Mouse (Mus musculus): Measurements from ENCODE around the gene Ankrd52. TPM values are rescaled to one million over a fixed set of nuclear protein-coding genes. Genes with fewer than 3 reads are reported as not detected.

Ankrd52 gene
- polyA plus RNA-seq, 1 experiment from 2014 or later: 14.8 TPM

DNA sequence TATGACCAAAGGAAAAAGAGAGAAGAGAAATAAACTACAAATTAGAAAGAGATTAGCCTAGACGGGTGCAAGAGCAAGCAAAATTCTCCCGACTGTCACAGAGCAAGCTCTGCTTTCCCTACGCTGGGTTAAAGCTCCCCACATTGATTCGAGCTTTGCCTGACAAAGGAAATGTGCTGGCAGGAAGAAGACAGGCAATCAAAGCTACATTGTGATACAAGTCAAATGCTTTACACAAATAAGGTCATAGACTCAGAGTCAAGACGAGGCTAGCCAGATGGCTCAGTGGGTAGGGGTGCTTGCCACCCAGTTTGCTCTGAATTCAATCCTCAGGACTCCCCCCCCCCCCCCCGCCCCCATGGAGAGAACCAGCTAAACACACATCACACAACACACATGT, 6.9 kb upstream of the Ankrd52 start:
- Histone ChIP-seq H3K27me3 (no peaks in the 10 kb centered on the region), H3K27ac (no peak overlapping the region), H3K4me1 (replicated peaks) (peaks cover 12% of the 10 kb centered on the region), H3K36me3 (peaks cover 6% of the 10 kb centered on the region), H3K9ac (replicated peaks) (no peak overlapping the region), H3K4me2 (no peak overlapping the region), H3K9me3 (no peaks in the 10 kb centered on the region), H3K4me3 (replicated peaks) (no peak overlapping the region)
- WGBS: 69% methylated on average over 5 of the region's 6 CpGs
- ATAC-seq (ENCODE audit: insufficient number of reproducible peaks, insufficient read depth, low FRiP score, low TSS enrichment, low read depth): no peak

GRCm38 (mm10) chr10:128370601-128371000, 6.3 kb upstream of the Ankrd52 start:
- Histone ChIP-seq H3K27ac (no peak overlapping the region), H3K36me3 (no peaks in the 10 kb centered on the region), H3K9ac (replicated peaks) (no peak overlapping the region), H3K4me2 (no peak overlapping the region), H3K4me1 (replicated peaks) (peaks cover 12% of the 10 kb centered on the region), H3K4me3 (replicated peaks) (no peak overlapping the region), H3K9me3 (no peaks in the 10 kb centered on the region), H3K27me3 (no peaks in the 10 kb centered on the region)
- ATAC-seq (ENCODE audit: insufficient number of reproducible peaks, insufficient read depth, low FRiP score, low TSS enrichment, low read depth): no peak
- WGBS: 34% methylated on average over 4 of the region's 4 CpGs

DNA sequence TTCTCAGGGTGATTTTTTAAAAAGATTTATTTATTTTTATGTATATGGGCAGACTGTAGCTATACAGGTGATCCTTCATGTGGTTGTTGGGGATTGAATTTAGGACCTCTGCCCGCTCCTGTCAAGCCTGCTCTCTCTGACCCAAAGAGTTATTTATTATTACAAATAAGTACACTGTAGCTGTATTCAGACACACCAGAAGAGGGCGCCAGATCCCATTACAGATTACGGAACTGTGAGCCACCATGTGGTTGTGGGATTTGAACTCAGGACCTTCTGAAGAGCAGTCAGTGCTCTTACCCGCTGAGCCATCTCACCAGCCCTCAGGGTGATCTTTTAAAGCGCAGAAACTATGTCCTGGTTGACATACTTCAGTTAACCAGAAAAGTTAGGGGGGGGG, 4.8 kb upstream of the Ankrd52 start:
- Histone ChIP-seq H3K27ac (no peak overlapping the region), H3K4me3 (replicated peaks) (no peak overlapping the region), H3K4me2 (no peak overlapping the region), H3K9ac (replicated peaks) (no peak overlapping the region), H3K27me3 (no peaks in the 10 kb centered on the region), H3K4me1 (replicated peaks) (peaks cover 20% of the 10 kb centered on the region), H3K9me3 (no peaks in the 10 kb centered on the region), H3K36me3 (no peaks in the 10 kb centered on the region)
- WGBS: 81% methylated on average over 5 of the region's 5 CpGs
- ATAC-seq (ENCODE audit: insufficient number of reproducible peaks, insufficient read depth, low FRiP score, low TSS enrichment, low read depth): no peak

DNA sequence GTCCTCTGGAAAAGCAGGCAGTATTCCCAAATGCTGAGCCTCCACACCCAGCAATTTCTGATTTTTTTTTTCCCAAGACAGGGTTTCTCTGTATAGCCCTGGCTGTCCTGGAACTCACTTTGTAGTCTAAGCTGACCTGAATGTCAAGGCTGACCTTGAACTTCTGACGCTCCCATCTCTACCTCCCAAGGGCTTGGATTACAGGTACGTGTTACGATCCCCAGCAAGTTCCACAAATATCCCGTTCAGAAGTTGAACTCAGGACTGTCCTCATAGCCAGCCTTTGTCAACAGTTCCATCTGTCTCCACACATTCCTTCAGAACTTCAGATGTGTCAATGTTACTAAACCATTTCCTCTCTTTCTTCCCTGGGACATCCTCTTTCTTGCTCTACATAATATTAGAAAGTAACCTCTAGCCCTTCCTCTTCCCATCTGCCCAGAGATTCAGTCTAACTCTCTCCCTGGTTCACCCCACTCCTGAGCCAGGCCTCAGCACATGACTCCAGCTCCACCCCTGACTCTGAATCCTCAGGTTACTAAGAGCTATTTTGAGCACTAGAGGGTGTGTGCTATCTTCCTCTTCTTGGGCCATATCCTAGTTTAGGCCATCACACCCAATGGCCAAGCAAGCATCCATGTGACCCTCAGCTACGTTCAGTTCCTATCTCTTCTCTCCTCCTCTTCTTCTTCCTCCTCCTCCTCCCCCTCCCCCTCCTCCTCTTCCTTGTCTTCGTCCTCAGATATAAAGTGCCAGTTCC, 3.7 kb upstream of the Ankrd52 start:
- WGBS: 77% methylated on average over 6 of the region's 6 CpGs
- Histone ChIP-seq H3K9ac (replicated peaks) (no peak overlapping the region), H3K36me3 (peaks cover 3% of the 10 kb centered on the region; the same call in 1 of the 2 replicates)

DNA sequence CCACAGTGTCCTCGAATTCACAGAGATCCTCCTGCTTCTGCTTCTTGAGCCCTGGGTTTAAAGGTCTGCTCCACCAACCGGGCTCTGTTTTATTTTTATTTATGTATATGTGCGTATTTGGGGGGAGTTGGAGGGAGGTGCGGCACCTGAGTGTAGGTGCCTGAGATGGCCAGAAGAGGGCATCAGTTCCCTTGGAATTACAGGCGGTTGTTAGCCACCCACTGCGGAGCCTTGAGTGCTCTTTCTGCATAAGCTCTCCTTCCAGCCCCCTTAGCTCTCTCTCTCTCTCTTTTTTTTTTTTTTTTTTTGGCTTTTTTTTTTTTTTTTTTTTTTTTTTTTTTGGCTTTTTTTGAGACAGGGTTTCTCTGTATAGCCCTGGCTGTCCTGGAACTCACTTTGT, 2.5 kb upstream of the Ankrd52 start:
- no peaks in the 10 kb centered on the region for H3K27me3 ChIP-seq
- 66% methylated on average over 6 of the region's 6 CpGs for WGBS
- H3K4me1 ChIP-seq (replicated peaks): peaks cover 25% of the 10 kb centered on the region
- ATAC-seq (ENCODE audit: insufficient number of reproducible peaks, insufficient read depth, low FRiP score, low TSS enrichment, low read depth): no peak
- H3K9ac ChIP-seq (replicated peaks): no peak overlapping the region
- peaks cover 15% of the 10 kb centered on the region for H3K36me3 ChIP-seq
- H3K4me3 ChIP-seq (replicated peaks): no peak overlapping the region
- no peak overlapping the region for H3K4me2 ChIP-seq
- no peaks in the 10 kb centered on the region for H3K9me3 ChIP-seq
- H3K27ac ChIP-seq: no peak overlapping the region

More for the DNA sequence above, 3.7 kb upstream of the Ankrd52 start:
- H3K4me3 ChIP-seq (replicated peaks): no peak overlapping the region
- H3K4me1 ChIP-seq (replicated peaks): peaks cover 16% of the 10 kb centered on the region
- no peak overlapping the region for H3K4me2 ChIP-seq
- H3K27ac ChIP-seq: no peak overlapping the region
- no peaks in the 10 kb centered on the region for H3K27me3 ChIP-seq
- no peak for ATAC-seq (ENCODE audit: insufficient number of reproducible peaks, insufficient read depth, low FRiP score, low TSS enrichment, low read depth)
- no peaks in the 10 kb centered on the region for H3K9me3 ChIP-seq

DNA sequence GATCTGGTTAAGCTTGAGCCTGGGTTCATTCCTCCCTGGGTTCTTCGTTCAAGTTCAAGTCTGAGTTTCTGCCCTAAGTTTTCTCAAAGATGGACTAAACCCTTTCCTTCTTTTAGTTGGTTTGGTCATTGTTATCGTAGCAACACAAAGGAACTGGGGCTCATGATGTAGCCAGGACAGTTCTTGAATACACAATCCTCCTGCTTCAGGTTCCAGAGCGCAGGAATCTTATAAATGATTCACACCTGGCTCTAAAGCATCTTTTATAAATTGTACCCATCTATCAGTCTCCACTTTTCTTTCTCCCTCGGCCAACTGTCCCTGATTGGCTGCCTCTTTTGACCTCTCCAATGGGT, 838 bp upstream of the Ankrd52 start:
- peaks cover 32% of the 10 kb centered on the region for H3K36me3 ChIP-seq
- H3K4me2 ChIP-seq: peak overlapping the region; percentile 77
- H3K27me3 ChIP-seq: no peaks in the 10 kb centered on the region
- no peaks in the 10 kb centered on the region for H3K9me3 ChIP-seq
- H3K4me1 ChIP-seq (replicated peaks): peaks cover 25% of the 10 kb centered on the region
- H3K4me3 ChIP-seq (replicated peaks): peak overlapping the region; percentile 100
- 51% methylated on average over 4 of the region's 4 CpGs for WGBS
- H3K9ac ChIP-seq (replicated peaks): peak overlapping the region; percentile 99
- peak overlapping the region; percentile 97 for H3K27ac ChIP-seq
- ATAC-seq (ENCODE audit: insufficient number of reproducible peaks, insufficient read depth, low FRiP score, low TSS enrichment, low read depth): no peak

DNA sequence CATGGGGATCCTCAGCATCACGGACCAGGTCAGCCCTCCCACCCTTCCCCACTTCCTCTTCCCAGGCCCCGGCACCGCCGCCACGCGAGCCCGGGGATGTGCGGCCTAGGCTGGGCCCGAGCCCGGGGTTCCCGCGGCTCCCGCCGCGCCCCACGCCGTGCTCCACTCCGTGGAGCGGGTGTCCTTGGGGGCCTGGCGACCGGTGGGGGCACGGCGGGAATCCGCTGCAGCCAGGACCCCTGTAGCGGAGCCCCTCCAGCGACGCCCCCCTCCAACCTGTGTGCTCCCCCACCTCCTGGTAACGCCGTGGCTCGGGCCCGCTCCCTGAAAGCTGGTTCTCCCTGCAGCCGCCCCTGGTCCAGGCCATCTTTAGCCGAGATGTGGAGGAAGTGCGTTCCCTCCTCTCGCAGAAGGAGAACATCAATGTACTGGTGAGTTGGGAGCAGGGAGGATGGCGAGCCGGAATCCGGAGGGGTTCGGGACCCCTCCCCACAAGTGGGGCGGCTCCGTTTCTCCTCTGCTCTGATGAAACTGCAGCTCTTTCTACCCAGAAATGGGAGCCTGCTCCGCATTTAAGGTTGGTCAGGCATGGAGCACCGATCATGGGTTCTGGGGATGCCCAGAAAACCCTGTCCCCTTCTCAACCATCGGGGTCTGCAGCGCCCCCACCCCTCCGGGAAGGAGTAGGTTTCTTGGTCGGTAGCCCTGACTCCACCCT, 466 bp downstream of the Ankrd52 start:
- ATAC-seq (ENCODE audit: insufficient number of reproducible peaks, insufficient read depth, low FRiP score, low TSS enrichment, low read depth): peak; percentile 40
- H3K4me2 ChIP-seq: peak overlapping the region; percentile 77
- peak overlapping the region; percentile 99 for H3K9ac ChIP-seq (replicated peaks)
- peak overlapping the region; percentile 100 for H3K4me3 ChIP-seq (replicated peaks)
- peaks cover 25% of the 10 kb centered on the region for H3K4me1 ChIP-seq (replicated peaks)
- no peaks in the 10 kb centered on the region for H3K9me3 ChIP-seq
- H3K27ac ChIP-seq: peak overlapping the region; percentile 97
- peaks cover 44% of the 10 kb centered on the region for H3K36me3 ChIP-seq
- H3K27me3 ChIP-seq: no peaks in the 10 kb centered on the region
- WGBS: under 1% methylated on average over 29 of the region's 47 CpGs

DNA sequence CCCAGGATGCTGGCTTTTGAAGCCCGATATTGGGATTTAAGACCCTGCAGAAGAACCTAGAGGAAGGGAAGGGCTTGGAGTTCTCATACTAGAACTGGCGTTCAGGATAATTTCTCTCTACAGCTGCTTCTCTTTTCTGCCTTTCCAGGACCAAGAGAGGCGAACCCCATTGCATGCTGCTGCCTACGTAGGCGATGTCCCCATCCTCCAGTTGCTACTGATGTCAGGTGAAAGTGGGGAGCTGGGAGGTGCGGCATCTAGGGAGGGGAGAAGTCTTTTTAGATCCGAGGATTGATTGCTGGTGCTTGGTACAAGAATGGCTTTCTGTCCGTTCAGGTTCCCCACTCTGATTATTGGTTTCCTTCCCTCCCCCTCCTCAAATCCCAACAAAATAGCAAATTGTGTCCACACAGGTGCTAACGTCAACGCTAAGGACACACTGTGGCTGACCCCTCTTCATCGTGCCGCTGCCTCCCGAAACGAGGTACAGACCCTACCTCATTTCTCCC, 1.1 kb downstream of the Ankrd52 start:
- Histone ChIP-seq H3K36me3 (peaks cover 50% of the 10 kb centered on the region), H3K27ac (peak overlapping the region; percentile 97)
- no peak for ATAC-seq (ENCODE audit: insufficient number of reproducible peaks, insufficient read depth, low FRiP score, low TSS enrichment, low read depth)

DNA sequence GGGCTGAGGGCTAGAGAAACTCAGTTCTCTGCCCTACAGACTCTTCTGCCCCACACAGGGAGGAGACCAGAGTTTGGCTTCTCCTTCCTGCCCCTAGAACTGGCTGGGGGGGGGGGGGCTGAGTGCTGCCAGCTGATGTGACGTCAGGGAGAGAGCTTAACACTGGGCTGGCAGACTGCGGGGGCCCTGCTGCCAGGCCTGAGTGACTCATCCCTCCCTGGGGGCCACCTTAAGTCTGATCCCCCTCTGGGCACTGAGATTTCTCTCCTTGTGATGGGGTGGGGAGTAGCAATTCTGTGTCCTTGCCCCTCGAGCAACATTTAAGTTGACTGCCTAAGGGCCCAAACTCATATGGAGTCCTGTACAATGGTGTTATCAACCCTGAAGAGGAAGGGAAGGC, 1.5 kb downstream of the Ankrd52 start:
- peaks cover 55% of the 10 kb centered on the region for H3K36me3 ChIP-seq
- H3K9me3 ChIP-seq: no peaks in the 10 kb centered on the region
- peaks cover 25% of the 10 kb centered on the region for H3K4me1 ChIP-seq (replicated peaks)
- no peak overlapping the region for H3K27ac ChIP-seq
- WGBS: 80% methylated on average over 3 of the region's 3 CpGs
- peak overlapping the region; percentile 77 for H3K4me2 ChIP-seq
- H3K9ac ChIP-seq (replicated peaks): peak overlapping the region; percentile 99
- ATAC-seq (ENCODE audit: insufficient number of reproducible peaks, insufficient read depth, low FRiP score, low TSS enrichment, low read depth): no peak
- no peaks in the 10 kb centered on the region for H3K27me3 ChIP-seq
- peak overlapping the region; percentile 100 for H3K4me3 ChIP-seq (replicated peaks)

More for the DNA sequence above, 1.1 kb downstream of the Ankrd52 start:
- WGBS: 58% methylated on average over 14 of the region's 14 CpGs
- H3K4me3 ChIP-seq (replicated peaks): peak overlapping the region; percentile 100
- H3K9me3 ChIP-seq: no peaks in the 10 kb centered on the region
- peak overlapping the region; percentile 99 for H3K9ac ChIP-seq (replicated peaks)
- no peaks in the 10 kb centered on the region for H3K27me3 ChIP-seq
- peaks cover 25% of the 10 kb centered on the region for H3K4me1 ChIP-seq (replicated peaks)
- H3K4me2 ChIP-seq: peak overlapping the region; percentile 77

GRCm38 (mm10) chr10:128379260-128379659, 2.3 kb downstream of the Ankrd52 start:
- H3K4me3 ChIP-seq (replicated peaks): no peak overlapping the region
- peaks cover 63% of the 10 kb centered on the region for H3K36me3 ChIP-seq

DNA sequence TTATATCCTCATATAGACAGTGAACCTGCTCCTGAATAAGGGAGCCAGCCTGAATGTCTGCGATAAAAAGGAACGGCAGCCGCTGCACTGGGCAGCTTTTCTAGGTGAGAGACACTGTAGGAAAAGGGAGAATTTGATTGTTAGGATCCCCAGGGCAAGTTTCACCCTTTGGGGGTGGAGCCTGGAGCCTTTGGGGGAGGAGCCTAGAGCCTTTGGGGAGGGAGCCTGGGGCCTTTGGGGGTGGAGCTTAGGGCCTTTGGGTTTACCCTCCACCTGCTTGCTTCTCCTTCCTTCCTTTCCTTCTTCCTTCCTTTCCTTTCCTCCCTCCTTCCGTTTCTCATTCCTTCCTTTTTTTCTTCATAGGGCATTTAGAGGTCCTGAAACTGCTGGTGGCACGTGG, 3.6 kb downstream of the Ankrd52 start:
- no peak for ATAC-seq (ENCODE audit: insufficient number of reproducible peaks, insufficient read depth, low FRiP score, low TSS enrichment, low read depth)
- no peaks in the 10 kb centered on the region for H3K9me3 ChIP-seq
- H3K4me1 ChIP-seq (replicated peaks): peaks cover 25% of the 10 kb centered on the region
- H3K9ac ChIP-seq (replicated peaks): no peak overlapping the region
- H3K27me3 ChIP-seq: no peaks in the 10 kb centered on the region
- H3K4me2 ChIP-seq: no peak overlapping the region
- H3K4me3 ChIP-seq (replicated peaks): no peak overlapping the region
- H3K27ac ChIP-seq: no peak overlapping the region
- 93% methylated on average over 5 of the region's 5 CpGs for WGBS
- H3K36me3 ChIP-seq: peaks cover 76% of the 10 kb centered on the region

More at GRCm38 (mm10) chr10:128379260-128379659, 2.3 kb downstream of the Ankrd52 start:
- Histone ChIP-seq H3K27me3 (no peaks in the 10 kb centered on the region), H3K4me2 (no peak overlapping the region), H3K4me1 (replicated peaks) (peaks cover 25% of the 10 kb centered on the region), H3K27ac (no peak overlapping the region), H3K9me3 (no peaks in the 10 kb centered on the region), H3K9ac (replicated peaks) (no peak overlapping the region; the same call in 1 of the 2 replicates)
- 94% methylated on average over 7 of the region's 7 CpGs for WGBS
- no peak for ATAC-seq (ENCODE audit: insufficient number of reproducible peaks, insufficient read depth, low FRiP score, low TSS enrichment, low read depth)
